Mouse (Mus musculus): ENCODE measurements around the gene Sp2. TPM values are rescaled to one million over a fixed set of nuclear protein-coding genes. Genes with fewer than 3 reads are reported as not detected.
A peak's percentile ranks its signal among the peaks of the same experiment; 100 is the strongest.

Sp2 gene
- polyA plus RNA-seq, 1 experiment from 2014 or later = 22.7 TPM

DNA sequence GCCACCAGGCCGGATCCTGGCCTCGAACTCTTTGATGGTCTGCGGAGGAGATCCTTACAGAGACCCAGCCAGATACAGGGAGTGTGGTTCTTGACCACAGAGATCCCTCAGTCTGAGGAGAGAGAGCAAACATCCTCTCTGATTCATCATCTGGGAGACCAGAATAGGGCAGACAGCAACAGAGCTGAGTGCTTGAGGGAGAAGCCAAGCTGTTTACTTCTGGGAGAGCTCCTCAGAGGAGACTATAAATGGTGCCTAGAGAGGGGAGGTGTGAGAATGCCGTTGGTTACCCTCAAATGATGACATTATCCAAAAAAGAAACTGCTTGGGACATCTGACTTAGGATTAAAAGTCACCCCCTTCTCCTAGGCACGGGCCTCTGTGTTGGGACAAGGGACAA, 8.7 kb upstream of the Sp2 start:
- Histone ChIP-seq H3K9me3 (replicated peaks) (no peaks in the 10 kb centered on the region), H3K4me1 (peaks cover 61% of the 10 kb centered on the region), H3K4me3 (replicated peaks) (no peak overlapping the region), H3K27ac (no peak overlapping the region), H3K4me2 (no peak overlapping the region), H3K36me3 (no peaks in the 10 kb centered on the region), H3K27me3 (peaks cover 47% of the 10 kb centered on the region), H3K9ac (no peak overlapping the region)
- 80% methylated on average over 5 of the region's 5 CpGs for WGBS
- ATAC-seq (replicated peaks; ENCODE audit: low FRiP score) = no peak

DNA sequence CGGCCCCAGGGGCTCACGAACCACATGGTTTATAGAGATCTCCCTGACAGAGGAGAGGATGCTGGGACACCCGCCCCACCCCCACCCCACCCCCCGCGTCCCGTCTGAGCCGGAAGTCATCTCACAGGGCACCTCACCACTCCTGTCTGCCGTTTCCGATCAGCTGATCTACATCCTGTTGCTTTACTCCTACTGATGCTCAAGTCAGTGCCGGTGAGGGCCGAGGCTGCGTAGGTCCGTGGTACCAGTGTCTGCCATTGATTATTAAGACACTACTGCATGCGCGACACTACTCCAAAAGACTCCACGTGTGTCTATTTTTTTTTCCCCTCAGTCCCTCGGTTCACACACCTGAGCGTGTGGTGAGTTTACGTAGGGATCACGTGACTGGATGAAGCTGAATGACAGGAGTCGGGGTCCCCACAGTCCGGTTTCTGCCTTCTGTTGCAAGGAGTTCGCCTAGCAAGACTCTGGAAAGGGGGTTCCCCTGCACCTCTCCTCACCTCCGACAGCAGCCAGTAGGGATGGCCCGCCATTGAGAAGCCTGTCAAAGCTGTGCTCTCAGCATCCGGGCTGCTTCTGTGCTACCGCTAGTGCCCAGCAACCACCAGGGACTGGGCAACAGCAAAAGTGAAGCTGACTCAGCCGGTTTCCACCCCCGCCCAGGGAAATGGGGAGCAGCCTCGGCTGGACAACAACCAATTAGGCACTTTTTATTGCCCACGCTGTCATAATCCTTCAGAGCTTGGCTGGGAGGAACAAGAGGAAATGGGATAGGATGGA, 5.3 kb upstream of the Sp2 start:
- no peak overlapping the region for H3K27ac ChIP-seq
- peak overlapping the region; percentile 28 for H3K4me3 ChIP-seq (replicated peaks)
- peak overlapping the region; percentile 55 for H3K4me2 ChIP-seq
- no peaks in the 10 kb centered on the region for H3K9me3 ChIP-seq (replicated peaks)
- peaks cover 50% of the 10 kb centered on the region for H3K27me3 ChIP-seq
- no peak for ATAC-seq (replicated peaks; ENCODE audit: low FRiP score)
- H3K4me1 ChIP-seq = peaks cover 45% of the 10 kb centered on the region
- H3K9ac ChIP-seq = no peak overlapping the region
- WGBS = 6% methylated on average over 31 of the region's 31 CpGs
- no peaks in the 10 kb centered on the region for H3K36me3 ChIP-seq

DNA sequence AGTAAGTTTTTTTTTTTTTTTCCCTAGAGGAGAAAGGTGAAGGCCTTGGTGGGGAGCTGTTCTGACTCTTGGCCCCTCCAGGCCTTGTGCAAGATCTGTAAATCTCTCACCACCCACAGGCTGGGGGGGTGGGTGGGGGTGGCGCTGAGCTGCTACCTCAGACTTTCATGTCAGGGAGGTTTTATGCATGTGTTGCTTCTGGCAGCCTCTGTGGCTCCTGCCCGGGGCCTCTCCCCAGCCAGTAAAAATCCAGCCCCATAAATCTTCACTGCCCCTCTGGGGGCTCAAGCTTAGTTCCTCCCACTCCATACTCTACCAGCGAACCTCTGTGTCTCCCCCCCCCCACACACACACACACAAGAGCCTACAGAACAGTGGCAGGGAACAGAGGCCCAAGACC, 3.7 kb upstream of the Sp2 start:
- Histone ChIP-seq H3K27me3 (peaks cover 45% of the 10 kb centered on the region), H3K9ac (no peak overlapping the region), H3K4me1 (peaks cover 39% of the 10 kb centered on the region), H3K27ac (peak overlapping the region; percentile 19), H3K36me3 (no peaks in the 10 kb centered on the region), H3K4me3 (replicated peaks) (no peak overlapping the region), H3K9me3 (replicated peaks) (no peaks in the 10 kb centered on the region), H3K4me2 (no peak overlapping the region)
- ATAC-seq (replicated peaks; ENCODE audit: low FRiP score) = no peak
- 8% methylated on average over 3 of the region's 3 CpGs for WGBS

DNA sequence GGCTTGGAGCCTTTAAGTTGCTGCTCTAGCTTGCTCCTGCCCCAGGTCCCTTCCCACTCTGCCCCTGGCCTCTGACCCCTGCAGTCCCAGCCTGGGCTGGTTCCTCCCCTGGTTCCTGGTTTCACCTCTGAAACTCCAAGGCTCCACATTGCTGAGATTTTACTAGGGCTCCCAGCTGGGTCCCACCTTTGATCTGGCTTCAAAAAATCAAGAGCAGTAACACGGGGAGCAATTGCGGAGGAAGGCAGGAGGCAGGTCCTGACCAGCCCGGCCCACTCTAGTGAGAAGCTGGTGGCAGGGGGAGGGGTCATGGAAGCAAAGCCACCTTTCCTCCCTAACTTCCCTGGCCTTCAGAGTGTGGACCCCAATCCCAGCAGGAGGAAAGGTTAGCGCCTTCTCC, 2.1 kb upstream of the Sp2 start:
- Histone ChIP-seq H3K36me3 (no peaks in the 10 kb centered on the region), H3K4me3 (replicated peaks) (no peak overlapping the region), H3K4me1 (peaks cover 39% of the 10 kb centered on the region), H3K27ac (no peak overlapping the region), H3K27me3 (peaks cover 45% of the 10 kb centered on the region), H3K4me2 (no peak overlapping the region), H3K9ac (no peak overlapping the region), H3K9me3 (replicated peaks) (no peaks in the 10 kb centered on the region)
- ATAC-seq (replicated peaks; ENCODE audit: low FRiP score) = no peak
- 36% methylated on average over 4 of the region's 4 CpGs for WGBS

DNA sequence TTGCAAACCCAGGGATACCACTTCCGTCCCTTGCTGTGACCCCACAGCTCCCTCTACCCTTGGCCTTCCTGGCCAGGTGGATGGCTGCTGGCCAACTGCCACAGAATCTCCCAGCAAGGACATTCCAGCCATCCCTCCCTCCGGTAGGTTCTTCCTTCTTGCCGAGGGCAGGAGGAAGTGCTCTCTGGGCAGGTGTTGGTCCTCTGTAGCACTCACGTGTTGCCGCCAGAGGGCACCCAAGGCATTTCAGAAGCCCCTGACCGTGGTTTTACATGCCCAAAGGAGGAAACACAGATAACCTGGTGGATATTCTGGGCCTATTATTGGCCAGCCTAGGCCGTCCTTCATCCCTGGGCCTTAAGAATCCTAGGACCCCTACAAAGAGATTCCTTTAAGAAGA, 404 bp downstream of the Sp2 start:
- H3K9ac ChIP-seq = no peak overlapping the region
- H3K4me1 ChIP-seq = peaks cover 31% of the 10 kb centered on the region
- WGBS = 2% methylated on average over 7 of the region's 7 CpGs
- H3K36me3 ChIP-seq = no peaks in the 10 kb centered on the region
- peaks cover 28% of the 10 kb centered on the region for H3K27me3 ChIP-seq
- peak overlapping the region; percentile 37; the same call in 1 of the 2 replicates for H3K4me2 ChIP-seq
- H3K4me3 ChIP-seq (replicated peaks) = no peak overlapping the region
- no peak overlapping the region for H3K27ac ChIP-seq
- no peak for ATAC-seq (replicated peaks; ENCODE audit: low FRiP score)
- H3K9me3 ChIP-seq (replicated peaks) = no peaks in the 10 kb centered on the region

DNA sequence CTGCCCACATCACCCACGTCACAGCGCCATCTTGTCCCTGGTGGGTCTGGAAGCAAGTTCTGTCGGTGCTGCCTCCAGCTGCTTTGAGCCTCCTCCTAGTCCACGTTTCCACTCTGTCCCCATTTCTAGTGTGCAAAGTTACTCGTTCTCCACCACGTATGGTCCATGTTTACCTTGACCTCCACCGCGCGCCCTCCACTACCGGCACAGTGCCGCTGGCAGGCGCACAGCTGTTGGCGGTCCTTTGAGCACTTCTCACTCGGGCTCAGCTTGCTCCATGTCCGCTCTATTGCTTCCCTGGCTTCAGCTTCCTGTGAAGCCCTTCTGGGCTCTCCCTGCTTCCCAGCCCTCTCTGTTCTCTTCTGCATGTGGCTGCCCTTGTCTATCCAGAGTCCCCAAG, 1.3 kb downstream of the Sp2 start:
- WGBS = 69% methylated on average over 15 of the region's 15 CpGs
- H3K4me1 ChIP-seq = peaks cover 28% of the 10 kb centered on the region
- peaks cover 27% of the 10 kb centered on the region for H3K27me3 ChIP-seq
- H3K4me2 ChIP-seq = no peak overlapping the region
- H3K9ac ChIP-seq = no peak overlapping the region
- no peak overlapping the region for H3K27ac ChIP-seq
- H3K9me3 ChIP-seq (replicated peaks) = no peaks in the 10 kb centered on the region
- no peaks in the 10 kb centered on the region for H3K36me3 ChIP-seq
- no peak overlapping the region for H3K4me3 ChIP-seq (replicated peaks)
- no peak for ATAC-seq (replicated peaks; ENCODE audit: low FRiP score)

DNA sequence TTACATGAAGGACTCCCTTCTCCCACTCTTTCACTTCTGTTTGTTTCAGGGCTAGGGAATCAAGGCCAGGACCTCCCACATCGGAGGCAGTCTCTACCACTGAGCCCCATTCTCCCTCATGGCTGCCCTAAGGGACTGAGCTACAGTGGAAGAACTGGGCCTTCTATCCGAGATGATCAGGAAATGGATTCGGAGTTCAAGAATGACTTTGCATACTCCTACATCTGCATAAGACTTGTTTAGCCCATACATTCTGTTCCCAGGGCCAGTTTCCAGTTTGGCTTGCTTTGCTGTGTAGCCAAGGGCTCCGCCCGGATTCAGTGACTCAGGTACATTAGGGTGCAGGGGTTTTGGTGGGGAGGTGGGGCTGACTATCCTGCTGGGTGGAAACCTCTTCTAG, 2.7 kb downstream of the Sp2 start:
- Histone ChIP-seq H3K4me1 (peaks cover 33% of the 10 kb centered on the region), H3K36me3 (no peaks in the 10 kb centered on the region), H3K9ac (no peak overlapping the region), H3K9me3 (replicated peaks) (no peaks in the 10 kb centered on the region), H3K27me3 (peaks cover 18% of the 10 kb centered on the region), H3K27ac (no peak overlapping the region), H3K4me3 (replicated peaks) (no peak overlapping the region), H3K4me2 (no peak overlapping the region)
- ATAC-seq (replicated peaks; ENCODE audit: low FRiP score) = no peak
- 80% methylated on average over 5 of the region's 5 CpGs for WGBS

DNA sequence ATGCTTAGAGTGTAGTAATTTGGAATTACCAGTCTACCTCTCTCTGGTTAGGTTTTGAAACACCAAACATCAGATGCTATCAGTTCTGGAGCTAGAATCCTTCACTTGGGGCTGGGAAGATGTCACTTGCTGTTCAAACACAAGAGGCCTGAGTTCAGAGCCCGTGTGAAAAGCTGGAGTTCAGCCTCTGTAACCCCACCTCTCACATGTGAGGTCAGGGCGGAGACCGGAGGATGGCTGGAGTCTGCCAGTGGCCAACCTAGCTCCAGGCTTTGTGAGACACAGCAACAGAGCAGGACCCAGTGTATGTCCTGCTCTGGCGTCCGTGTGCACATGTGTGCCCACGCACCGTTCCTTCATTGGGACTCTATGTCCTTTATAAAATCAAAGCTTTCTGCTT, 3.4 kb downstream of the Sp2 start:
- Histone ChIP-seq H3K9ac (no peak overlapping the region), H3K9me3 (replicated peaks) (no peaks in the 10 kb centered on the region), H3K27me3 (peaks cover 11% of the 10 kb centered on the region), H3K27ac (no peak overlapping the region), H3K4me3 (replicated peaks) (no peak overlapping the region), H3K36me3 (no peaks in the 10 kb centered on the region), H3K4me2 (no peak overlapping the region), H3K4me1 (peaks cover 34% of the 10 kb centered on the region)
- ATAC-seq (replicated peaks; ENCODE audit: low FRiP score) = no peak
- 80% methylated on average over 7 of the region's 7 CpGs for WGBS

DNA sequence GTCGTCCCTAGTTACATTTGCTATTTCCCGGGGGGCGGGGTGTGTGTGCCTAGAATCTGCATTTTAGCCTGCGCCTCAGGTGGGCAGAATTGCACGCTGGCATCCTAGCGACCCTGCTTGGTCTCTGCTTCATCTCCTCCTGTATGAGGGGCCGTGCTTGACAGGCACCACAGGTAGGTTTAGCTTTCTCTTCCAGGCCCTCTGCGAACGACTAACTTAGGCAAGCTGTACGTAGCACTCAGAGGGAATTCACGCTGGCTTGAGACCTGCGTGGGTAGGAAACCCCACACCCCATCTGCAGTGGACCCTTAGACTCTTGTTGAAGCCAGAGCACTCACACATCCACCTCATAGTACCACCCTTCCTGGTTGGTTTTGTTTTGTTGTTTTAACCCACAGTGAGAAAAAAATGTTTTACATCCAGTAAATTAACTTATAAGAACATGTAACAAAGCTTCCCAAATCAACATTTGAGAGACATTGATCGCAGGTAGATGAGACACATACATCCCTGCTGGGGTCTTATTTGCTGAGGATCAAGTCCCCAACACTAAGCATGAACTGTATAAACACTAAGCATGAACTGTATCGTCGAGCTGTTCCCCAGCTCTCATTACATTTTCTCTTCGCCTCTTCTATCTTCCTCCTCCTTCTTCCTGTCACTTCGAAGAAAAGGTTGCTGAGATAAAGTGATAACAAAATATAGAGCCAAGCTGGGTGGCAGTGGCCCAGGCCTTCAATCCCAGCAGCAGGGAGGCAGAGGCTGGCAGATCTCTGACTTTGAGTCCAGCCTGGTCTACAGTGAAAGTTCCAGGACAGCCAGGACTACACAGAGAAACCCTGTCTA, 4.1 kb downstream of the Sp2 start:
- Histone ChIP-seq H3K27ac (peak overlapping the region; percentile 93), H3K4me2 (peak overlapping the region; percentile 79), H3K36me3 (no peaks in the 10 kb centered on the region), H3K27me3 (peaks cover 4% of the 10 kb centered on the region), H3K9me3 (replicated peaks) (no peaks in the 10 kb centered on the region), H3K9ac (peak overlapping the region; percentile 77), H3K4me1 (peaks cover 39% of the 10 kb centered on the region), H3K4me3 (replicated peaks) (peak overlapping the region; percentile 94)
- ATAC-seq (replicated peaks; ENCODE audit: low FRiP score) = no peak
- 25% methylated on average over 17 of the region's 17 CpGs for WGBS

DNA sequence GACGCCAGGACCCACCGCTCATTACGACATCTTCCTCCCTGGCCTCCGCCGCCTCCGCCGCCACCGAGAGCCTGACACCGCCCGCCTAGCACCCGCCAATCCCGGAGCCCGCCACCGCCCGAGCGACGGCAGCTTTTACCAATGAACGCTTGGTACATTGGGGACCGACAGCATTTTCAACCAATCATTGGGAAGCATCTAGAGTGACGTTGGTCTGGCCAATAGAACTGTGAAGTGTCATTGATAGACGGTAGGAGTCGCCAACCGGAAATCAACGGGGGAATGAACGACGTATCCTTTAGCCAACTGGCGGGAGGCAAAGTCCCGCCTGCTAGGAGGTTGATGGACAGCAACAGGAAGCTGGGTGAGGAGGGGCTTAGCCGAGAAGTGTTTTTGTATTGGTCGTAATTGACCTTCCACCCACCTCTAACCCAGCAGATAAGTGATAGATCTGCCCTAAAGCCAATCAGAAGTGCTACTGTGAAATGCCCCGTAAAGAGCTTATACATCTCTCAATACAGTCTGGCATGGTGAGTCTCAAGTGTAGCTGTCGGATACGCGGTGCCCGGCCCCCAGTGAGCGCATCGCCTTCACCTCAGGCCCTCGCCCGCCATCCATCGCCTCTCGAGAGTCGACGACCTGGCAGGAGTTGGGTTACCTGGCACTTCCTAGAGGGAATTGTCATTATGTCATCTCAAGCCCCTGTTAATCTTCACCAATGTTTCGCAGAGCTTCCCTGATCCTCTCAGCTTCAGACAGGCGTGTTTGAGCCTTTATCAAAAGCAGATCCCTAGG, 5.0 kb downstream of the Sp2 start:
- ATAC-seq (replicated peaks; ENCODE audit: low FRiP score) = peak; percentile 97
- H3K4me1 ChIP-seq = peaks cover 44% of the 10 kb centered on the region
- under 1% methylated on average over 45 of the region's 45 CpGs for WGBS
- H3K4me3 ChIP-seq (replicated peaks) = peak overlapping the region; percentile 94
- peak overlapping the region; percentile 79 for H3K4me2 ChIP-seq
- H3K9me3 ChIP-seq (replicated peaks) = no peaks in the 10 kb centered on the region
- H3K27ac ChIP-seq = peak overlapping the region; percentile 97
- H3K9ac ChIP-seq = peak overlapping the region; percentile 95
- H3K36me3 ChIP-seq = no peaks in the 10 kb centered on the region
- H3K27me3 ChIP-seq = no peaks in the 10 kb centered on the region

DNA sequence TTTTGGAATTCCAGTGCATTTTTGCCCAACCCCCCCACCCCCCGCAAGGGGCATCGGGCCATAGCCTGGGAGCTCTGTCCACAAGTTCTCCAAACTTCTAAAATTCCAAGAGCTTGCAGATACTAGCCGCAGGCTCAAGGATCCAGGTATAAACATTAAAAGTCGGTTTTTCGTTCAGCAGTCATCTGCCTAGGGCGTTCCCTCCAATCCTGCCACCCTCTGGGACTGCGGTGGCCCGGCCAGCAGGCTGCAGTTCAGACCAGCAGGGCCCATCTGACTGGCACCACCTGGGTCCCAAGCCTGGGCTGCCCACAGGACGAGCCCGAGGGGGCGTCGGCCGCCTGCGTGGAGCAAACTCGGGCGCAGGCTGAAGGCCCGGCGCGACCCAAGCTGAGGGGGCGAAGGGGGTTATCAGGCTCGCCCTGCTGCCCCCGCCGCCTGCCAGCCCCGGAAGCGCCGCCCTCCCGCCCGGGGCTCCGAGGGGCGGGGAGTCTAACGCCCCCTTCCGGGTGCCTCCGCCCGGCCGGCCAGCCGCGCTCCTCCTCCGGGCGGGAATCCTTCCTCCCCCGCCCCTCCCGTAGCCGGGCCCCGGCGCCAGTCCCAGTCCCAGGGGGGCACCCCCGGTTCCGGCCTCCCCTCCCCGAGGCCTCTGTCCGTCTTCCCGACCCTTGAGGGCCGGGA, 5.7 kb downstream of the Sp2 start:
- no peaks in the 10 kb centered on the region for H3K27me3 ChIP-seq
- ATAC-seq (replicated peaks; ENCODE audit: low FRiP score) = peak; percentile 75
- under 1% methylated on average over 44 of the region's 50 CpGs for WGBS

More for the DNA sequence above, 5.7 kb downstream of the Sp2 start:
- Histone ChIP-seq H3K27ac (peak overlapping the region; percentile 97), H3K4me3 (replicated peaks) (peak overlapping the region; percentile 94), H3K4me1 (peaks cover 39% of the 10 kb centered on the region), H3K9me3 (replicated peaks) (no peaks in the 10 kb centered on the region), H3K4me2 (peak overlapping the region; percentile 74), H3K9ac (peak overlapping the region; percentile 95), H3K36me3 (no peaks in the 10 kb centered on the region)
